Mouse (Mus musculus) gastrocnemius, adult 18-20 months (tissue): ENCODE data around the gene Btbd9. TPM values are rescaled to one million over a fixed set of nuclear protein-coding genes. Genes with fewer than 3 reads are reported as not detected.

Experiments used
- DNase-seq: peaks from one replicate; pipeline ENCODE4 v3.0.0; 2021; ENCODE audit warnings: low spot score
- total RNA-seq, 2 experiments: library from RNA; stranded (reverse); gene quantifications; 2 replicates each; pipeline ENCODE4 v1.2.3; 2021

Btbd9 gene
- total RNA-seq, 2 experiments from 2014 or later: 11.5 to 15.2 TPM

DNA sequence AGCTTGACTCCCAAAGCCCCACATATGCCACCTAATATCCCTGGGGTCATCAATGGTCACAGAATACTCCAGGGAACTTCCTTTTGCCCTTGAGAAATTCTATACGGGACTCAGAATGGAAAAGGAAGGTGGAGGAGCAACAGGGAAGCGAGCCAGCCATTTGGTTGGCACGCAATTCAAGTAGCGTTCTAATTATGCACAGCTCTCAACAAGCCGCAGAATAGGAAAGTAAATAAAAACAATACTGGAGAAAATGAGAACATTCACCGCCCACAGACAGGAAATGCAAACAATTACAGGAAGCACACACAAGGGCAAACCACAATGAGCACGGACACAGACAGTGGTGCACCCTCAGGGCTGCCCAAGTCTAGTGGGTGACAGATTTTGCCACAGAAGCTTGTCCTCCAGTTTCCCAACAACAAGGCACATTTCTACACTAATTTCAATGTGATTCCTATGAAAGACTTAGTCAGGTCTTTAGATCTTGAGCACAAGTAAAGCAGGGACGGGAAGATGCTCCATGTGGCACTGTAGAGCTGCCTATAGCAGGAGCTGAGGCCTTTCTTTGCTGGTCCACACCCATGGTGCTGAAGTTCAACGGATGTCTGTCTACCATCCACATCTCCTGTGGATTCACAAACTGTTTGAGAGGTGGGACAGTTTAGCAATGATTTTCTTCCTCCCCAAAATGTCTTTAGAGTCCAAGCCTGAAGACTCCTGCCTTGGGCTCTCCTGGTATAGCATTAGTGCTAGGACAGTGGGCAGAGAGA lies 232.4 kb downstream of the Btbd9 start:
- DNase-seq: peak; percentile 42

DNA sequence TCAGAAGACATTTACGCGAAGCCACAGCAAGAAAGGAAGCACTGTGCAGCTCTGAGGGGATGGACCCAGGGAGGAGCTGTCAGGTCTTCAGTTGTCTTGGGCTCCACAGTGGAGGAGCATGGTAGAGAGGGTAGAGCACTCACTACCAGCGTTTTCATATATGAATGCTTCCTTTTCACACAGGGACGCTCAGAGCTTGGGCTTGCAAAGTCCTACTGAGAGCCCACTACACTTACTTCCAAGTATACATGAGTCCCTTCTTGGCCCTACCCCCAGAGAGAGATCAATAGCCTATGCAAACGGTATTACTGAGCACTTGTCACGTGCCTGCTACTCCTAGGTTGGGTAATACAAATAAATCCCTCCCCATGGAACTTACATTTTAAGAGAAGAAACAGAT lies 234.7 kb downstream of the Btbd9 start:
- DNase-seq: no peak

DNA sequence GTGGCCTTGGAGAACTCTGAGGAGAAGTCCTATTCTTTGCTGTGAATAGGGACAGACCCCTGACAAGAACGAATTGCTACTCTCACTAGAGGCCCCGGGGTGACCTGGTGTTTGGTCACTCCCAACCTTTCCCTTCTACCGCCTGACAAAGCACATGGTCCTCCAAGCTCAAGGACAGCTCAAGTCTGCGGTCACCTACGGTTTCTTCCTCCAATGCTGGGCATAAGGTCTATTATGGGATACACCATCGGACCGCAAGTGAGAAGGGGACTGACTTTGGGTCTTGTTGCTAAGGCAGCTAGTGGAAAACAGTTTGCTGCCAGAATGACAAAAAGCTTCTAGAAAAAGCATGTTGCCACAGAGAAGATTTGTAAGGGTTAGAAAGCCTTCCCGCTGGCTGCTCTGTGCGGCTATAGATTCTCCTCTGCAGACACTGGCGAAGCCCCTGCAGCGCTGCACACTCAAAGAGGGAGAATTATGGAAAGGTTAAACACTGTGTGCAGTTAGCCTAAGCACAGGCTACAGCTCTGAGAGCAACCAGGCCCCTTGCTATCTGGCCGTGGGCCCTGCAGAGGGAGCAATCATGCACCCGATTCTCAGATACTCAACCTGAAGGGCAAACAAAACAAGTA lies 235.7 kb downstream of the Btbd9 start:
- no peak for DNase-seq

DNA sequence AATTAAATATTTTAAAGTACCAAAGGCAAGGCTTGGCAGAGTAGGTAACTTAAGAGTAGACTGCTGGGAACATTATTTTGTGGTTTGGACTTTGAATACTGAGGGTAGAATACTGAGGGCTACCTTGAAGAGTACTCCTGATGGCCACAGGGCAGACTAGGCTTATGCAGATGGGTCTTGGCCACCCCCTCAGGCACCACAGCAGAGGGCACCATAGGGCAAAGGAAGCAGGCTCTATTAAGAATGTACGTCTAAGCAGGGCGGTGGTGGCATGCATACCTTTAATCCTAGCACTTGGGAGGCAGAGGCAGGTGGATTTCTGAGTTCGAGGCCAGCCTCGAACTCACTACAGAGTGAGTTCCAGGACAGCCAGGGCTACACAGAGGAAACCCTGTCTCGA lies 237.0 kb downstream of the Btbd9 start:
- DNase-seq: no peak

DNA sequence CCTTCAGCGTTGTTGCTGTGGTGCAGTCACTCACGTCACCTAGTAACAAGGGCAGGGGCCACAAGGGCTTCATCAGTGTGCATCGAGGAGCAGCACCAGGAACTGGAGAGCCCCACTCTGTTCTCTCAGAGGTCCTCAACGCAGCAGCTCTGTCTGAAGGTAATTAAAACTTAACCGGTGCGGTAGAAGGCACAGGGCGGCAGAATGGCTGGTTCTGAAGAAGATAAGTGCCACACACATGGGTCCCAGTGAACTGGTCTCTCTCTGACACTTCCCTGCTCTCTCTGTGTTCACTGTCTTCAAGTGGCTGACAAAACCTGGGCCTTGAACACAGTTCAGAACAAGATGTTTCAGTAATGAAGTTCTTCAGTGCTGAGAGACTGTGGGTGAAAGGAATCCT lies 239.5 kb downstream of the Btbd9 start:
- DNase-seq: no peak

DNA sequence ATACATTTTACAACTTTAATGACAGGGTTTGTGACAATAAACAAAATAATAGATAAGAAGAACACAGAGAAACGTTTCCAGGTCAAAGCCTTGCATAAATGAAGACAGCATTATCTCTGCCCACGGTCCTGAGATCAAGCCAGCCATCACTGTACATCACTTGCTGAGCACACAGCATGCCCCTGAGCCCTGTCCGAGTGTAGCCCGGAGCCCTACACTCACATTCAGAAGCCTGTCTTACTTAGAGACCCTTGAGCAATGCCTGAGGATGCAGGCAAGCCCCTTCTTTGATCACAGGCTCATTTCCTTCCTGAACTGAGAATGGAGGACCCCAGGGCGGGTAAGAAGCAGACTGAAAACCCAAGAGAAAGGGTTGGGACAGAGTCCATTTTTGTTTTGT lies 240.0 kb downstream of the Btbd9 start:
- no peak for DNase-seq

DNA sequence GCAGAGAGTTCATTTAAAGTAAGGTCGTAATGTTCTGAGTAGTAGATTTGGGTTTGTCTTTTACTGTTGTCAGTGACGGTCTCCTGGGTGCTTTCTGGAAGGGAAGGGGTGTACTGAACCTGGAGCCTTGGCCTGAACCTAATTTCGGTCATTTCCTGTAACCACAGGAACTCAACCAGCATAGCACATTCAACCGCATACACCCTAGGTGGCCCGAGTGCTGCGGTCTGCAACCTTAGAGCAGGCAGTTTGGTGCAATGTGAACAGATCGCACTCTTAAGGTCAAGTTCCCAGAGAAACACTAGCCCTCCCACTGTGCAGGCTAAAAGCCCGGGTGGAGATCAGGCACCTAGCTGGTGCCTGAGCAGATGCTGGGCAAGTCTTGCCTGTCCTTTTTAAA lies 240.5 kb downstream of the Btbd9 start:
- DNase-seq: no peak

DNA sequence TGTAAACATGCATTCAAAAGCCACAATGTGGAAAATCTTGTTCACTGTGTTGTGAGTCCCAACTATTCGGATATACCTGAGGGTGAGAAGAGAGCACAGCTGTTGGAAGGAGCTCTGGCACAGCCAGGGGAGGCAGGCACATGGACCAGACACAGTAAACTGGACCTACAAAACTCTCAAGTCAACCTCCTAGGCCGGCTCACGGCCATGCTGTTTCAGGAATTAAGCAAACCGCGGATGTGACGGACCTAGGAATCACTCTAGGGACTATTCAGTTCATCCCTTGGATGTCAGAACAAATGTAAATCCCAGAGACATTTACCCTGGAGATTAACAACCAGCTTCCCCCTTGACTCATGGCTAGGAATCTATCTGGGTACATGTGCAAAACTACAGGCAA lies 242.0 kb downstream of the Btbd9 start:
- no peak for DNase-seq

DNA sequence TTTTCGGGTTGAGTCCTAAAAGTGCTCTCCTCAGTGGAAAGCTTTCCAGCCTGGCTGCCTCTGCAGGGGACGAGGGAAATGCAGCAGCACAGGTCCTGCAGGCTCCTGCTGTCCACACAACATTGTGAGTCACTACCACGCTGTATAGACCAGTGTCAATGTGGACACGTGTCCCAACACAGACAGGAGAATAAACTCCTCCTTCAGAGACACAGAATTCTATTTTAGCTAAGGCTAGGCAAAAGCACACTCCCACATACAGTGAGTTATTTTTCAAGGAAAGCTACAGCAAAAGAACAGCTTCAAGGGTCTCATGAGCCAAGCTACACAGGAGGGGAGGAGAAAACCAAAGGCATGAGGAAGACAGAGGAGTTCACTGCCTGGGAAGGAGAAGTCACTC lies 243.2 kb downstream of the Btbd9 start:
- DNase-seq: no peak

DNA sequence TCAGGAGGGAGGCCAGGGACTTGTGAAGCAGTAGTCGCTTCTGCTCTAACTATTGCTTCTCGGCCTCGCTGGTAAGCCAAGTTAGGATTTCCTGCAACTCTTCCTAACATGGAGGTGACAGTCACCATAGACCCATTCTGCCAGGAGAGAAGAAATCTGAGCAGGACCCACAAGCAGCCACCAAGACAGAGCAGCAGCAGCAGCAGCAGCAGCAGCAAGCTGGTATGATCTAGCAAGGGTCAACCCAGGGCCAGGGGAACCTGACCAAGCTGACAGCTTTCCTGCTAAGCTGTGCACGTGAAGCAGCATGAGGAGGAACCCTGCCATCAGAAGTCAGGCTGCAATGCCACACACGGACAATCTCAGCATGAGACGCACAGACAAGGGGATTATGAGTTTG lies 244.9 kb downstream of the Btbd9 start:
- DNase-seq: no peak

DNA sequence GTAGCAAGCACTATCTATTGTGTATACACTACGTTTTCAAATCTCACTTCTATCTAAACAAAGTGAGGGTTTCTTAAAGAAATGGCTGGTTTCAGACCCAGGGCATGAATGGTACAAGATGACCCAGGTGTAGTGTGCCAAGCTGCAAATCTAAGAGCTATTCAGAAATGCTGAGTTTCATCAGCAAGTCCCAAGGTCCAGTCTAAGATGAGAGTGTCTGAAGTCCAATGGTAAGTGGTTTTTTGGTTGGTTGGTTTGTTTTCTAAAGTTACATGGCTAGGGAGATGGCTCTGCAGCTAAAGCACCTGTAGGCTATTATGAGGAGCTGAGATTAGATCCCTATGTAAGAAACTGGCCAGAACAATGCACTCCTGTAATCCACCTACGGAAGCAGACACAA lies 246.8 kb downstream of the Btbd9 start:
- no peak for DNase-seq

DNA sequence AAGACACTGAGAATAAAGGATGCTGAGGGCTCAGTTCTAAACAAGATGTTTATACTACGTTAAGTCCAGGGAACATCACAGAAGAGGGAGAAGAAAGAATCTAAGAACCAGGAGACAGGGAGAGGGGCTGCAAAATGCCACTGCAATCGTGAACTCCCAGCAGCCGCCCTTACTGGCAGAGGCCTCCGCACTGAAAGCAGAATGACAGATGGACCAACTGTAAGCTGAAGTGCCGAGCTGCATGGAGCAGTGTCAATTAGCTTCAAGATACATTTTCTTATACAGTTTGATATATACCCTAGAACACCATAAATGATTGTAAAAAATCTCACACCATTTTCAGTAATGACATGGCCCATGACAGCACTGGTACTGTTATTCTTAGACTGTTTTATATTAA lies 247.4 kb downstream of the Btbd9 start:
- DNase-seq: no peak

DNA sequence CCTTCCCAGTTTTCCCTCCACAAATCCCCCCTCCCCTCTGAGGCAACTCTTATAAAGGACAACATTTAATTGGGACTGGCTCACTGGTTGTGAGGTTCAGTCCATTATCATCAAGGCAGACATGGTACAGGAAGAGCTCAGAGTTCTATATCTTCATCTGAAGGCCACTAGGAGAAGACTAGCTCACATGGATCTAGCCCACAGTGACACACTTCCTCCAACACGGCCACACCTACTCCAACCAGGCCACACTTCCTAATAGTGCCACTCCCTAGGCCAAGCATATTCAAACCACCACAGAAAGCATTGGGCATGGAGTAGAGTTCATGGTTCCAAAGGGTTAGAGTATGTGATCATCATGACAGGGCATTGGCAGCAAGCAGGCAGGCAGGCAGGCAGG lies 249.4 kb downstream of the Btbd9 start:
- DNase-seq: no peak

DNA sequence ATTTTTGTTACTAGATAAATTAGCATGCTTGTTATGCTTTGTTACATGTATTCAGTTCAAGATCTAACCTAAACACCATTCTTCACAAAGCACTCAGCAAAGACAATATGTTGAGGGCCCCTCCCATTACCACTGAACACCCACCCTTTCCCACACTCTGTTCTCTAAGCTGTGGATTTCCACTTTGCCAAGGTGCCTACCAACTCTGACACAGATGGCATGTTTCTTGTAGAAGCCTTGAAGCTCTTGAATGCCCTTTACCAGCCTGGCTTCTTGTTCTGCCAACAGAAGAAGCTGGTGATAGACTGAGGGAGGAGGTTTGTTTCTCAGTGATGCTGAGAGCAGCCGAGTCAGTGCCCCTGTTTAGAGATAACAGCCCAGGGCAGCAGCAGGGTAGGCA lies 256.0 kb downstream of the Btbd9 start:
- no peak for DNase-seq

DNA sequence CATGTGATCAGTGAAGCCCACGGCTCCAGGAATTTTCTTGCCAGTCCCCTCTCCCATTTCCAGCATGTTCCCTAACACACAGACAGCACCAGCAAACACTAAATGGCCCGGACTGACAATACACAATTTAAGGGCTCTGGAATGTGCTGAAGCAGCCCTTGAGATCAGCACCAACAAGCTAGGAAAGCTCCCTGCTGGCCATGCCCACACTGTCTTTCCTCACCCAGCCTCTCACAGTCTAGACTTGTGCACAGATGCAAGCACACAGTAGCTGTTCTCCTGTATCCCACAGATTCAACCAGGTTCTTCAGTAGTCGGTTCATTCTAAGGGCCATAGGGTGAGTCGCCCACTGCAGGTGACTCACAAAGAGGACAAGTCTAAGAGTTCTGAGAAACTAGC lies 263.6 kb downstream of the Btbd9 start:
- no peak for DNase-seq

DNA sequence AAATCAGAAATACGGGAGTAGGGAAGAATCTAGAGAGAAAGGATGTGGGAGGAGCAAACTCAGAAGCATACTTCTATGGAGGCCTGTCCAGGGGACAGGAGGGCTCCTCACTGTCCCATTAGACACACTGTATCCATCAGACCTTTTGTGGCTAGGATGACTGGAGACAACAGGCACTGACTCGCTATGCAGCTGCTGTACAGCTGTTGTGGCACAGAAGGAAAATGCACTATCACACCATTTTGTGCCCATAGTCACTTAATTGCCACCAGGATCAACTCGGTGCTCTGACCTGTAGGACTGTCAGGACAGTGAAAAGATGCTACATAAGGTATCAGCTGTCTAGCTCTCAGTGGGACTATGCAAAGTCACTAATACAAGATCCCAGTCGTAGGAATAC lies 266.7 kb downstream of the Btbd9 start:
- DNase-seq: no peak

DNA sequence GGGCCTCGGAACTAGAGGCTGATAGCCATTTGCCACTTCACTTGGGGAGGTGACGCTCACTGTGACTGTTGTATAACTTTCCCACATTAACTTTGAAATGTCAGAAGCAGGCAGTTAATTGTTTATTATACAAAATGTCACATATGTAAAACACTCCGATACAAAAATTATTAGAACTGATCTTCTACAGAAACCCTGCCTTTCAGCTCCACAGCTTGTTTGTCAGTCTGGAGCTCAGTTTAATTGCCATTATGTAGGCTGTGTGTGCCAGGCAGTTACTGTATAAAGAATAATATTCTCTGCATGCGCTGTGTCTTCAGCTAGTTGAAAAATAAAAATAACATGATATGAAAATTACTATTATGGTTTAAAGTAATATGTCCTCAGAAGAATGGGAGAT lies 267.4 kb downstream of the Btbd9 start:
- DNase-seq: no peak

DNA sequence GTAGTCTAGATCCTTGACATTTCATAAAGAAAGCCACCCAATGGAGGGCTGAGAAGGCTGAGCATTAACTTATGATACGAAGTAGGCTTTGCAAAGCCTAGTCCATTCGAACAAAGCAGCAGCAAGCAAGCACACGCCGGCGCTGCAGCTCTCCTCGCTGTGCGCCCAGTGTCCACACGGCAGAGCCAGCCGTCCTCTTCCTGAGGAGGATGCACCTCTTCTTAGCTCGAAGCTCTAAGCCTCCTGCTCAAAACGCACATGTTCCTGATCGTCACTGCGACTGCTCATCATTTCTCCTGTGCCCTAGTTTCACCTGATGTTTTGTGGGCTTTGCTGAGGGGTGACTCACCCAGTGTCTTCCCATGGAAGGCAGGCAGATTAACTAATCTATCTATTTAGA lies 268.0 kb downstream of the Btbd9 start:
- no peak for DNase-seq

DNA sequence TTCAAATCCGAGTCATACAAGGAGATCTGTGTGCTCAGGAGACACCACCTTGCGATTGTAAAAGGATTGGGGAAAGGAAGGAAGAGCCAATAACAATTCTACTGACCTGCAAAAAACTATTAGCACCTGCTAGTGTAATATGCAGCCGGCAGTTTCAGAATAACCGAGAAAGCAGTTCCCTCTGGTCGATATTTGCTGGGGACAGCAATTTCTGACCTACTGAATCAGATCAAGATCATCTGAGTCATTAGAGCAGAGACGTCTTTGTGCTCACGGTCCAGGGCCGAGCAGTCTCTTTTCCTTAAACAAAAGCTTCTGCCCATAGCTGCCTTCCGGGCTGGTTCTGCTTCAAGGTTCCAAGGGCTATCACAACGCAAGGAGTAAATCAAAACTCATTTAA lies 269.1 kb downstream of the Btbd9 start:
- DNase-seq: no peak

DNA sequence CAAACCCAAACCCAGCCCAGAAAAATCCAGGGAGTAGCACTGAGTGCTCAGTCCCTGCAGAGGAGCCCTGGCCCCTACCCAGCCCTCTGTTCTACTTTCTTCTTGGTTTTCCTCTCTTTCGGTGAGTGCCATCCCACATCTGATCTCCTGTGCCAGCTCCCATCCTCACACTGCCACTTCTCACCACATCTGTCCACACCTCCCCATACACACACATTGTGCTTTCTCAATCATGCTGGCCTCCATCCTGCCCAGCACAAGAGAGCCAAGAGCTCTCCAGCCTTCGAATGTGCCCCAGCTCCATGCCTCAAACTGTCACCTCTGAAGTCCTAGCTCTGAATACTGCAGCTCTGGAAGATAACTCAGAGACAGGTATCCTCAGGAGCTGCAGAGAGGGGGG lies 271.5 kb downstream of the Btbd9 start:
- no peak for DNase-seq

DNA sequence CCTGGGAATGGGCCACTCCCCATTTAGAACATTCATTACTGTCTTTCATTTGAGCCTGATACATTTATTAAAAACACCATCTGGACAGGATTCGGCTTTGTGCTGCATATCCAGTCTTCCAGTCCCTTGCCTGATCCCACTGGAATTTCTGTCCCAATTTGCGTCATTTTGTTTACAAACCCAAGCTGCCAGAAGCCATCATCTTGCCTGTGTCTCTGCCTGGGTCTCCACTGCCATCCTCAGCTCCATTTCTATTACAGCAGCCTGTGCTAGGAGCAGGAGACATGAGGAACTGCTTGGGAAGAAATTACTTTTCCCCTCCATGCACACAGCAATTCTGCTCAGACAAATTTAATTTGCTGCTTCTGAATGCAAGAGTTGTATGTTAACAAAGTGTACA lies 274.9 kb downstream of the Btbd9 start:
- DNase-seq: peak; percentile 33

DNA sequence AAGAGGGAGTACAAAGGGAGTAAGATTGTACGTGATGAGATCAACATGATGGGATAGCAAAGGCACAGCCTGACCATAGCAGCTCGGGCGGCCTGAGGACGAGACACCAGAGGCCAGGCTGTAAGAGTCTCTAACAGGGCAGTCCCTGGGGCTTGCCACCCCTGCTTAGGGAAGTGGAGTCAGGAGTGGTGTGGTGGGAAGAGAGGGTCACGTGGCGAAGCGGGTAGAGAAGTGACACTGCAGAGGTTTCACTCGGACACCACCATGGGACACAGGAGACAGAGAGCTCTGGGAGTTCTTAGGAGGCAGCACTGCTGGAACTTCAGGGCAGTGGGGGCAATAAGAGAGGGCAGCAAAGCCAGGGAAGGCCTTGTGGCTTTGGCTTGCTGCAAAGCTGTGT lies 278.9 kb downstream of the Btbd9 start:
- no peak for DNase-seq

DNA sequence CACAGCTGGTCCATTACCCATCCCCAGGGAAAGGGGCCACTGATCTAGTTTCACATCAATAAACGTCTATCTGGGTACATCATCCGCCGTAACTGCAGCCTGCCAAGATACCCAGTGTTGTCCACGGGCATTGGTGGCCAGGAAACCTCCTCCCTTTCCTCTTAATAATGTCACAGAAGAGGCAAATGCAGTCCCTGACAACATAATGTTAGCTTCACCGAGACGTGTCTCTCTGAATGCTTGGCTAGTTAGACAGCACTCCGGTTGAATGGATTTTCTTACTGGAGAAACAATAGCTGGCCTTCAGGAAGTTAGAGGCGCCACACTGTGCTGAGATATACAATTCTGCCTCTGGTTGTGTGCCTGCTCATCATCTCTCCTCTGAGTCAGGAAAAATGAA lies 280.2 kb downstream of the Btbd9 start:
- no peak for DNase-seq

DNA sequence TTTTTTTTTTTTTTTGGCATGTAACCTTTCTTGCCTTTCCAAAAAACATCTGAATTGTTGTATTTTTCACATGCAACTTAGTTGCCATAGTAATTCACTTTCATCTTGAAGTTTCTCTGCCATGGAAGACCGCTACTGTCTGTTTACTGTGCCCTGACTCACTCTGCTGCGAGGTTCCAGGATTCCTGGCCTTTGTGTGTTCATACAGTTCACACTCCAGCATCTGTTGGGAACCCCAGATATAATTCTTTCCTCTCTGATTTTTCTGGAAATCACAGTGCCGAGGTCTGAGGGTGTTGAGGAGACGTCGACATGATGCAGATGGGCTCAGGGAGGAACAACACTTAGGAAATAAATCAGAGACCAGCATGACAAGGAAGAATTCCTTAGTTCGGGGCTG lies 283.6 kb downstream of the Btbd9 start:
- DNase-seq: no peak
